Mouse (Mus musculus) leukemia stem cell, adult 10-12 weeks (primary cell): Measurements from ENCODE around the gene Lrig2. TPM values are rescaled to one million over a fixed set of nuclear protein-coding genes. Genes with fewer than 3 reads are reported as not detected.

Experiments
- polyA plus RNA-seq: library from polyadenylated mRNA; stranded (reverse); fragments of >175 nt; gene quantifications from 2 replicates; pipeline ENCODE4 v1.2.3, GENCODE M21; 2012; ENCODE audit warnings: low replicate concordance

Gene Lrig2
- 0.83 and 1.6 TPM in 2 replicates for polyA plus RNA-seq

GRCm38 (mm10) chr3:104511538-104512423, at the start of gene Lrig2:
TSS of gene Lrig2 (minus strand) at chr3:104511918.

Other genes with a start within 250 kb of the Lrig2 start
- 85.7 and 107 TPM in 2 replicates for gene Slc16a1, start 126.8 kb upstream of the Lrig2 start, polyA plus RNA-seq